Mouse (Mus musculus) layer of hippocampus, adult 9-11 months (tissue): ENCODE results near the gene Lama2.

ENCODE experiments used
- DNase-seq: peaks from one replicate; pipeline ENCODE4 v3.0.0; 2022

Gene Lama2

GRCm38 (mm10) chr10:27382887-27383609, 236.5 kb downstream of the Lama2 start:
- DNase-seq, result no peak

- DNase-seq, result no peak
Measured at GRCm38 (mm10) chr10:27378286-27378685, 241.3 kb downstream of the Lama2 start.

GRCm38 (mm10) chr10:27344278-27344677, 275.3 kb downstream of the Lama2 start:
- DNase-seq, result no peak

- peak; percentile 3 for DNase-seq
Measured at GRCm38 (mm10) chr10:27322410-27322990, 297.1 kb downstream of the Lama2 start.

- no peak for DNase-seq
Measured at GRCm38 (mm10) chr10:27307444-27307843, 312.1 kb downstream of the Lama2 start.

GRCm38 (mm10) chr10:27305301-27305700, 314.3 kb downstream of the Lama2 start:
- no peak for DNase-seq

GRCm38 (mm10) chr10:27285098-27285860, 334.3 kb downstream of the Lama2 start:
- no peak for DNase-seq

GRCm38 (mm10) chr10:27267432-27267831, 352.1 kb downstream of the Lama2 start:
- DNase-seq, result no peak

- no peak for DNase-seq
Measured at GRCm38 (mm10) chr10:27265812-27266211, 353.7 kb downstream of the Lama2 start.

GRCm38 (mm10) chr10:27264713-27265112, 354.8 kb downstream of the Lama2 start:
- DNase-seq, result no peak

- no peak for DNase-seq
Measured at GRCm38 (mm10) chr10:27249741-27250140, 369.8 kb downstream of the Lama2 start.

- no peak for DNase-seq
Measured at GRCm38 (mm10) chr10:27234755-27235154, 384.8 kb downstream of the Lama2 start.

- no peak for DNase-seq
Measured at GRCm38 (mm10) chr10:27233577-27233976, 386.0 kb downstream of the Lama2 start.

- no peak for DNase-seq
Measured at GRCm38 (mm10) chr10:27223815-27224375, 395.7 kb downstream of the Lama2 start.

GRCm38 (mm10) chr10:27222639-27223315, 396.8 kb downstream of the Lama2 start:
- DNase-seq, result peak; percentile 62

GRCm38 (mm10) chr10:27219698-27220097, 399.9 kb downstream of the Lama2 start:
- DNase-seq, result no peak

- DNase-seq, result no peak
Measured at GRCm38 (mm10) chr10:27207320-27207719, 412.2 kb downstream of the Lama2 start.

GRCm38 (mm10) chr10:27198443-27198842, 421.1 kb downstream of the Lama2 start:
- no peak for DNase-seq

GRCm38 (mm10) chr10:27193986-27194908, 425.3 kb downstream of the Lama2 start:
- no peak for DNase-seq

- no peak for DNase-seq
Measured at GRCm38 (mm10) chr10:27188630-27189365, 430.8 kb downstream of the Lama2 start.

GRCm38 (mm10) chr10:27184185-27184584, 435.4 kb downstream of the Lama2 start:
- DNase-seq, result no peak
